Mouse (Mus musculus) CH12F3 (cell line): ENCODE measurements around the gene Entpd5.

Experiments used
- in situ Hi-C: fragments of 300-500 bp; cut with MboI; formaldehyde crosslinking; loops from 2 replicates; pipeline ENCODE4 v1.14.3; 2020; ENCODE audit warnings: low sequenced_read_pairs

Gene Entpd5

GRCm38 (mm10) chr12:84347192-84347591 lies 61.6 kb downstream of the Entpd5 start:
- in situ Hi-C loops: no loop called here

DNA sequence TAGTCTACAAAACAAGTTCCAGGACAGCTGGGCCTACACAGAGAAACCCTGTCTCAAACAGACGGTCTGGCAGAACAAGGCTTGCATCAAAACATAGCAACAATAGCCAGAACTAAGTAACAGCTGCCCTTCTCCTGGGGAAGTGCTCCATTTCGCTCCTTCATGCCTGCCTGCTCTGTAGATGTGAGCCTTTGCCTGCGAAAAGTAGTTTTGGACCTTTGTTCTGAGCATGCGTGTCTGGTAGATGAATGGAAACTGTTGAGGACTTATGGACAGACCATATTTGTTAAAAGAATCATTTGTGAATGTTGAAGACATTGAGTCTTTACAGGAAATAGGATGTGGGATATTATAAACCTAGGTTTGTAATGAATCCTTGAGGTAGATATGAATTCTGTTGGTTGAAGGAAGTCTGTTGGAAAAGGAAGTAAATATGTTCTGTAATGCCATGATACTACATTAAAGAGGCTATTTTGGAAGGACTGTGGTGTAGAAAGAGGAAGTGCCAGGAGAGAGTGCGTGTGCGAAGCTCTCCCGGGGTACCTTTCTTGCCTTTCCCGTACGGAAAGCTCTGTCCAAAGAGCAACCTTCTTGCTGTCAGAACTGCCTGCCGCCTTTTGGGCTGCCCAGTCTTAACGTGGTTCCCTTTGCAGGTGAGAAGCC lies 71.7 kb downstream of the Entpd5 start:
- in situ Hi-C loops: no loop called here

GRCm38 (mm10) chr12:84327111-84327512 lies 81.7 kb downstream of the Entpd5 start:
- in situ Hi-C loops: no loop called here
